Mouse (Mus musculus): Measurements from ENCODE around the gene Fgfr3.
A peak's percentile ranks its signal among the peaks of the same experiment; 100 is the strongest.

The Fgfr3 gene

DNA sequence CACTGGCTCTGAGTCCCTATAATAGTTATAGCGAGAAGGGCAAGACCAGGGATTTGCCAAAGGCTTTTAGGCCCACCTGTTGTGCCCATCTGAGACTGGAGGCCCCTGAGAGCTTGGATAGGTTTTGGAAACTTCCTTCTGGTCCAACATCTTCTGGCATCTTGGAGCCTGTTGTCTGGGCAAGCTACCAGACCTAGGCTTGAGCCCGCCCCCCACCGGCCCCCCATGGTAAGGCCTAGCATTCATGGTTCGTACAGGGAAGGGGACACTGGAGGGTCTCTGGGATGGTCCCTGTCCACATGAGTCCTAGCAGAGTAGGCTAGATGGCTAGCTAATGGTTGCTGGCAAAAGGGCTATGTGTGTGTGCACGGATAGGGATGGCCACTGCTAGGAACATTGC, 22.8 kb upstream of the Fgfr3 start:
- DNase-seq, result no peak

DNA sequence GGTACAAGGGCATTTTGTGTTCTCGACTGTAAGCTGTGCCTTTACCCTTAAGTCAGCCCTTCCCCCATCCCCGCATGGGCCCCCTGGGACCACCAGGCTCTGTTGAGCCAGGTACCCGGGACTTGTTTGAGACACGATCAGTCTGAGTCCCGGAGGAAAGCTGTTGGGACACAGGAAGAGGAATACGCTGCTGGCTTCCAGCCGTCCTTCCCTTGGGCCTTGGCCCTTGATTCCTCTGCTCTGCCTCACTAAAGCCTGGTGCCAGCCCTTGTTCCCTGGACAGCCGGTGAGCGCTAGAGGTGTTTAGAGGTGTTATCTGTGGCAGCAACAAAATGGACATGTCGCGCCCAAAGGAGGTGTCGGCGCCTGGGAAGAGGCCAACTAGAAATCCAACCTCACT, 21.5 kb upstream of the Fgfr3 start:
- DNase-seq, result no peak

DNA sequence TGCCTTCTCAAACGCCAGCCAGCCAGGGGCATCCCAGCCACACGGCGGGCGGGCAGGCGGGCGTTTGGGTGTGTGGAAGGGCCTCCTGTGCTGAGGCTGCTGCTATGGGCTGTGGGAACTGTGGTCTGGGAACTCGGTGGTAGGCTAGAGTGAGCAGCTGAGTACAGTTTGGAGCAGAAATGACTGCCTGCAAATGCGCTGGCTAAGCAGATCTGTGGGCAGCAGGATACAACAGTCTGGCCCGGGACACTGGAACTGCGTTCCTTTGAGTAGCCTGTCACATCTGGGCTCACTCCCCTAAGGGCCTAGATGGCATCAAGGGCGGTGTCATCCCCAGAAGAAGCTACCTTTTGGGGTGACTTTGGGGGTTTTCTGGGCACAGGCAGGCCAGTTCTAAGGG, 19.6 kb upstream of the Fgfr3 start:
- DNase-seq, result no peak

DNA sequence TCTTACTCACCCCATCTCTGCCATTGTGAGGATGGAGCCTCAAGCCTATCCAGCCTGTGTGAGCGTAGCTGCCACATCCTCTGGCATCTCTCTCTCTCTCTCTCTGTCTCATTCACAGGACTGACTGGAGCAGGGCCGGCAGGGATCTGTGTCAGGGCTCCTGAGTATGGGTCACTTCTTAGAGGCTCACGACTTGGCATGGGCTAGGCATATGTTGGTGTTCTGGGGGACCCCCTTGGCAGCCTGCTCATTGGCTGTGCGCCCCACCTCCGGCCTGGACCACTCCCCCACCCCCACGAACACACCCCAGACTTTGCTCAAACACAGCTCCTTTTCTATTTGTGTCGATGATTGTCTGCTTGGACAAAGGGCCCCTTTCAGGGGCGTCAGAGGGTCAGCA, 17.5 kb upstream of the Fgfr3 start:
- DNase-seq, result no peak

DNA sequence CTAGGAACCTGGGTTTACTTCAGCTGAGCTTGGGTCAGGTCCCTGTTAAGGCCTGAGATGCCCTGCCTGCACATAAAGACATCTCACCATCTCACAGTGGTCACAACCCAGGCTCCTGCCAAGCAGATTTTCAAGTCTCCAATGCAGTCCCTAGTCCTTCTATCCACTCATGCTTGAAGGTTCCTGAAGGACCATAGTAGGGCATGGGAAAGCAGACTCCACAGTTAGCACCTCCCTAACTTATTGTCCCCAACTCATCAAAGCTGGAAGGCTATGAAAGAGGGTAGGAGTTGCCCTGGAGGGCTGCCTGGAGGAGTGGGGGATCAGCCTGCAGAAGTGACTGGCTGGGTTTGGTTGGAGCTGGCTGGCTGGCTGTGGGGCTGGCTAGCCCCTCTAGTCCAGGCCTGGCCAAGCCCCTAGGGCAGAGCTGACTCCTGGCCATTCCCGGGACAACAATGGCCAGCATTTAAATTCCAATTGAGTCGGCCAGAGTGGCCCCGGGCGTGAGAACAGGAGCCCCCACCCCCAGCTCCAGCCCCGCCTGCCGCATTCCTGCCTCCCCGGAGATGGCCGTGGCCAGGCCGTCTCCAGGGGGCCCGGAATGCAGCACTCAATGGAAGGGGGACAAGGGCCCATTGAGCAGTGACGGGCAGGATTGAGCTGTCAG, 16.4 kb upstream of the Fgfr3 start:
- peak; percentile 29 for DNase-seq

DNA sequence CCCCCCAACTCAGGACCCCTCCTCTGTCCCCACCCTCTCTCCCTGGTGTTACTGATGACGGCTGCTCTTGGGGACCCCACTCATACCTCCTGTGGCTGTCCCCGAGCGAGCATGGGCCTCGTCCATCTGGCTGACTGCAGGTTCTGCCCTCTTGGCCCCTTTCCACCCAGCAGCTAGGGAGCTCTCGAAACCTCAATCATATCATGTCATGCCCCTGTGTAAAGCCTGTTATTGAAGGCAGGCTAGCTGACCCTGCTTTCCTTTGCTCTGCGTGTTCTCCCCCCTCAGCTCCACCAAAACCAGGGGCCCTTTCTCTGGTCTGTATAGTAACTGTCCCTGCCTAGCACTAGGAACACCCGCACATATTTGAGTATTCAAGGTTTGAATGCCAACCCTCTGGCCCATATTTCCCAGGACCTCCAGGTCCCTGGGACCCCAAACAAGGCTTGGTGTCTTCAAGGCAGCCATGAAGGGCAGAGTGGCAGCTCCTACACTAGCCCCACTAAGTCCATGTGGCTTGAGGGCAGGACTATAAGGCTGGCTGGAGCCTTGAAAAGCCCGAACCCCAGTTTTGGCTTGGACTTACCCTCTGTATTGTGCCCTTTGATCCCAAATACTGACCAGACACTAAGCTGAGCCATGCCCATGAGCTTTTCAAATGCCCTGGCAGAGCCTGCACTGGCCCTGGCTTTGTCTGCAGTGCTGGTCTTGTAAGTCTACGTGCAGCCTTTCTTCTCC, 15.7 kb upstream of the Fgfr3 start:
- peak; percentile 21 for DNase-seq

DNA sequence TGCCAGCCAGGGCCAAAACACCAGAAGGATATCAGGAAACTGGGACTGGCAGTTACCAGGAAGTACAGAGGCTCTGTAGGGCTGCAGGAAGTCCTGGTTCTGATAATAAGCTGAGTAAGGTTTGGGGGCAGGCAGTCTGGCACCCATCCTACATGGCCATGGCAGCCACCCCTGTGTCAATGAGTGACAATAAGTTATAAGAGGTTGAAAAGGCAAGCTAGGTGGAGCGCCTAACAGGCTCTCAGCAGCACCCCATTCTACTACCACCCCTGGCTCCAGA, 15.2 kb upstream of the Fgfr3 start:
- DNase-seq, result no peak

DNA sequence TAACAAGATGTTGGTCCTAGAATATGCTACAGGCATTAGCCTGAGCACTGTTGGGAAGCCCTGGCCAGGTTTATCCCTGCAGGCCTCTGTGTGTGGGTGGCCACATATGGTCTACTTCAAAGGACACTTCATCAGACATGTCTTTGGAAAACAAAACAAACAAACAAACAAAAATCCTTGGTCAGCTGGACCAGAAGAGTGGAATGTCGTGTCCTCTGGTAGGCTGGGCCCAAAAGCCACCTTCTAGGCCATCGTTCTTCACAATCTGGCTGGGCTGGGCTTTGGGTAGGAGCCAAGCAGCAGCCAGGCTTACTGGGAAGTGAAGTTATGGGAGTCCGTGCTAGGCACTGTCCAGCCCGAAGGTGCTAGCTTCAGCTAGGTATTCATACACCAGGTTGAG, 14.3 kb upstream of the Fgfr3 start:
- no peak for DNase-seq

DNA sequence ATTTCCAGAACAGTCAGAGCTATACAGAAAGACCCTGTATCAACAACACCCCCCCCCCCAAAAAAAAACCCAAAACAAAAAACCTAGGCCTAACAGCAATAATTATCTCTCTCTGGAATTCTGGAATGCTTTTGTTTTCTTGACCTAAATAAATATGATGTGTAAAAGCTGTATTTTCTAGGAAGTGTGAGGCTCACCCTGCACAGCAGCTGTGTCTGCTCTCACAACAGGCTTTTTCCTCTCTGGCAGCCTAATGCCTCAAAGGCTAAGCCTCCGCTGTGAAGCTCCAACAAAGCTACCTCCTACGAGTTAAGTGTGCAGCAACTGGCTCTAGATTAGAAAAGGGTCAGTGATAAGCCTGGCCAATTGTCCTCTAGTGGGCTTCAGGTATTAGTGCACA, 12.4 kb upstream of the Fgfr3 start:
- no peak for DNase-seq

DNA sequence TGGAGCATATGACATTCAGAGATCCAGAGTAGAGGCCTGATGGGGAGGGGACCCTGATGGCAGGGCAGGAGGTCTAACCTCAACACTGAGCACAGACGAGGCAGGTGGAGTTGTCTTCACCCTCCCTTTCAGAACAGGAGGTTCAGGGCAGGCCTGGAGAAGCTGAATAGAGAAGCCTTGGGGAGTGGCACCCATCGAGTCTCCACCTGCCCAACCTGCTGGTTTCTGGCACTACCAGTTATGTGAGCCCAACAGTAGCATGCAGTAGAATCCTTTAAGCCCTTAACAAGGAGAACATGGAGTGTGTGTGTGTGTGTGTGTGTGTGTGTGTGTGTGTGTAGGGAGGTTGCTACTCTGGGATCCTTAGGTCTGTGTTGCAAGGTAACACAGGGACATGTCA, 8.9 kb upstream of the Fgfr3 start:
- no peak for DNase-seq

DNA sequence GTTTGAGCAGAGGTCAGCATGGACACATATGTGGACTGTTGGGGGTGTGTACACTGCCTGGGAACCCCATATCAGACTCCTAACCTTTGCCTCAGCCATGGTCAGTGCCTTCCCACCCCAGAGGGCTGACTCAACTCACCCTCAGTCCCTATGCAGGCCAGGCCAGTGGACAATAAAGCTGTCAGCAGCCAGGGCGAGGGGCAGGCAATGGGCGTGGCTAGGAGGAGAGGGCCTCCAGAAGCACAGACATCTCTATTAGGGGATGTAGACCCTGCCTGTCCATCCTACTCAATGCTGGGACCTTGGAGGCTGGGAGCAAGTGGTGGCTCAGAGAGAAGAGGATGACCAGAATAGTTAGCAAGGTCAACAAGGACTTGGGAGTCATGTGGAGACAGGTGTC, 6.3 kb upstream of the Fgfr3 start:
- DNase-seq, result no peak

DNA sequence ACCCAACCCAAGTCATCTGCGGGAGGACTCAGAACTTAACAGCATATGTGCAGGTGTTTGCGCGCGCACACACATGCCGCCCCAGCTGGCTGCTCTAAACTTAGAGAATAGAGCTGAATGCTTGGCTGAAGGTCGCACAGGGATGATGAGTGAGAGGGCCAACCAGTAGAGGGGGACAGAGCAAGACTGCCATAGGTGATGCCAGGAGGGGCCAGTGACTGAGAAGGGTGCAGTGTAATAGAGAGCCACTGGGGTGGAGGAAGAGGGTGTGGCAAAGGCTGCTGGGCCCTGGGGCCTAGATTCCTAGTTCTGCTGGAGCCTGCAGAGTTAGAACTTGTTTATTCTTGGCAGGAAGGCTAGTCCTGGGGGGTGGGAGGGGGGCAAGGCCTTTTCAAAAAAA, 5.0 kb upstream of the Fgfr3 start:
- DNase-seq, result no peak

DNA sequence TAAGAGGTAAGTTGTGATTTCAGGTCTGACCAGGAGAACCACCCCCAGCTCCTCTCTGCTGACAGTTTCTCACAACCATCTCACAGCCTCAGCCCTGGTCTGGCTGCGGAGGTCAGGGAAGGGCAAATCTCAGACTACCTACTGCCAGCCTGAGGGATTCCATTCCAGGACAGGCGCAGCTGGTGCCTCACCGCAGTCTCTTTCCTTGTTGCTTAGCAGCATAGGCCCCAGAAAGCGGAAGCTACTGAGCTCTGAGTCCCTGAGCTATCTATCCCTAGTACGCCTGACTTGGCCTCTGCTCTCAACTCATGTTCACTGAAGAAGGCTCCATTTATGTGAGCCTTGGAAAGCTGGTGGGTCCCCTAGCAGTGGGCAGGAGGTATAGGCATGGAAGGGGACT, 3.0 kb upstream of the Fgfr3 start:
- DNase-seq, result no peak

DNA sequence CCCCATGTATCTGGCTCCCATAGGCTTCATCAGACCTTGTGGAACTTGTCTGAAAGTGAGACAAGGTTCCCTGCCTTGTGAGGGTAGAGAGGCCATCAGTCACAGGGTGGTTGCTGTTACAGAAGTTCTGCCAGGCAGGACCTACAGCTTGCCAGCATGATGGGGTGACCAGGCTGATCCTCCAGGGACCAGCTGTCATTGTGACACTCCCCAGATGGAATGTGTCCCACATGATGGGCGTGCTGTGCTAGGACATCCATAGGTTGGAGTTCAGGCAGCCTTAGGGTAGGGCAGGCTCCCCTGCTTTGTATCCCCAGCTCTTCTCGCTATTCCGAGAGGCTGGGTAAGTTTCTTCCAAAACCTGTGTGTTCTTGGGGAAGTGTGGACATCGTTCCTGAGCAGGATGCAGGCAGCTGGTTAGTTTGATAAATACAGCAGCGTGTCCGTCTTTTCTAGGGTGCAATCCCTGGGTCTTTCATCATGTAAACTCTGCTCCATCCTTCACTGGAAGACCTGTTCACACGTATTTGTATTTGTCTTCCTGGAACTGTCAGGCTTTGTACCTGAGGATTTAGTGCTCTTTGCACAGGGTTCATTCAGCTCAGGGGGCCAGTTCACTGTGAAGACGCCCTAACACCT, 503 bp upstream of the Fgfr3 start:
- DNase-seq, result no peak

DNA sequence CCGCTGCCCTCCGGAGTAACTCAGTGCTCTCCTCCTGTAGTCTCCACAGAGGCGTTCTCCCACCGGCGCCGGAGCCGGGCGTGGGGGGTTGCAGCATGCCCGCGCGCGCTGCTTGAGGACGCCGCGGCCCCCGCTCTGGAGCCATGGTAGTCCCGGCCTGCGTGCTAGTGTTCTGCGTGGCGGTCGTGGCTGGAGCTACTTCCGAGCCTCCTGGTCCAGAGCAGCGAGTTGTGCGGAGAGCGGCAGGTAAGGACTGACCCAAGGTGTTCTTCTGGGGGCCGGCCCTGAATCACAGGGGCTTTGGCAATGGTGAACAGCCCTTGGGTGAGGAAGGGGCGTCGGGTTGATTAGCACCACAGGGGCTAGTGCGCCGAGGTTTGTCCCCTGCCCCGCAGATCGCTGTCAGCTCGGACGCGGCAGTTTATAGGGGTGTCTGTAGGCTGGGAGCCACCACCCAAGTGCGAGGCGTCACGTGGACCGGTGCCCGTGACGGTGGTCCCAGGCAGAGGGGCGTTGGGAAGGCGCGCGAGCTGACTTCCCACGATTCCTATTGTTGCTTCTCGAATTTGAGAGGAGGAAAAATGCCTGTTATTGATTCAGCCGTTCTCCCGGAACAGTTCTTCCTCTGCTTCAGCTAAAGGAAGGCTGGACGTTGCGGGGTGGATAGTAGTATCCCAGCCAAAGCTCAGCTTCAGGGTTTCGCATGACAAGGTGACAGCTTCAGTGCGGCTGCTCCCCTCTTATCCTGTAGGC, 968 bp downstream of the Fgfr3 start:
- DNase-seq, result no peak

DNA sequence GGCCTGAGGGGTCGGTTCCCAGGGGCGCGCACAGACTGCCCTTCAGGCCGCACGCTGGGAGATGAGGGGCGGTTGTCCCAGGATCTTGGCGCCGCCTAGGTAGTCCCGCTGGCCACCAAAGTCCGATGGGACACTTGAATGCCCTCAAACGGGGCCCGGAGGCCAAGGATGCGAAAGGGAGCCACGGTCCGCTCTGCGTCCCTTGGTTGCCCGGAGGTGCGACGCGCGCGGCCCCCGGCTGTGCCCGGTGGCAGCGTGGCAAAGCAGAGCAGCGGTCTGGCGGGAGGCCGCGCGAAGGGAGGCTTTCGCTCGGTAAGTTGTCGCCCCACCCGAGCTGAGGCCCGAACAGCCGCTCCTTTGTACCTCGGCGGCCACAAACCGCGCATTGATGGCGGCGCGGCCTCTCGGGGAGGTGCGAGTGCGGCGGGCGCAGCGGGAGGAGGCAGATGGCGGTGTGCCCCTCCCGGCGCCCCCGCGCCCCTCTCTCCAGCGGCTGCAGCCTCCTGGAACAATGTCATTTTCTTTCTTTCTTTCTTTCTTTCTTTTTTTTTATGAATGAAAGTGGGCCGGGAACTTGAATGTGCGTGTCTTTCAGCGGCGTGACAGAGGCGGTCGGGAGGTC, 1.7 kb downstream of the Fgfr3 start:
- DNase-seq, result no peak

DNA sequence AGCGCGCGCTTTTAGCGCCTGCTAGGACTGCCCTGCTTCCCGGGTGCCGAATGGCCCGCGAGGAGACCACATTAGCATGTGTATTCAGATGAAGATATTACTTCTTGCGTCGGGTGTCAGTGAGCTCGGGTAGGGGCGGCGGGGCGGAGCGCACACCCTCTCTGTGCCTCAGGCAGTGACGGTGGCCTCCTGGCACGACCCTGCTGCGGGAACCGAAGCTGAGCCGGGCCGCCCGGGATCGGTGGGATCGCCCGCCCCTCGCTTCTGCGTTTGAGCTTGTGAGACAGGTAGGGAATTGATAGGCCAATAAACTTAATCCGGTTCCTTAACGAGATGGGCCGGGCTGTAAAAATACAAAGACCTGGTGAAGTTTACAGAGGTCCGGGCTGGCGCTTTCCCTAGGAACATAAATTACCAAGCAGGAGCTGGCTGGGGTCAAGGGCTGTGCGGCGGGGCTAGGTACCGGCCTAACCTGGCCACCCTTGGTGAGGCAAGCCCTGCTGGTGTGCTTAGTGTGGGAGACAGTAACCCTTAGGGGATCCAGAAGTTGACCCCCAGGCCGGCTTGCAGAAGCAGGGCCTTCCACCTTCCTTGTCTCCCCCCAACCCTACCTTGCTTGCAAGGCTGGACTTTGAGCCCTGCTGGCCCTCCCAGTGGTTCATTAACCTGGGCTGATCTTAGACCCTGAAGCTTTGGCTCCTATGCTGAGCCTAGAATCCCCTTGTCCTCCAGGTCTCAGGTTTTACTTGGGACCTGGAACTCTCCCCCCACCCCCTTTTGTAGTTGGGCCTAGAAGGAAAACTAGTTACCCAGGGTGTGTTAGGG, 2.4 kb downstream of the Fgfr3 start:
- no peak for DNase-seq

DNA sequence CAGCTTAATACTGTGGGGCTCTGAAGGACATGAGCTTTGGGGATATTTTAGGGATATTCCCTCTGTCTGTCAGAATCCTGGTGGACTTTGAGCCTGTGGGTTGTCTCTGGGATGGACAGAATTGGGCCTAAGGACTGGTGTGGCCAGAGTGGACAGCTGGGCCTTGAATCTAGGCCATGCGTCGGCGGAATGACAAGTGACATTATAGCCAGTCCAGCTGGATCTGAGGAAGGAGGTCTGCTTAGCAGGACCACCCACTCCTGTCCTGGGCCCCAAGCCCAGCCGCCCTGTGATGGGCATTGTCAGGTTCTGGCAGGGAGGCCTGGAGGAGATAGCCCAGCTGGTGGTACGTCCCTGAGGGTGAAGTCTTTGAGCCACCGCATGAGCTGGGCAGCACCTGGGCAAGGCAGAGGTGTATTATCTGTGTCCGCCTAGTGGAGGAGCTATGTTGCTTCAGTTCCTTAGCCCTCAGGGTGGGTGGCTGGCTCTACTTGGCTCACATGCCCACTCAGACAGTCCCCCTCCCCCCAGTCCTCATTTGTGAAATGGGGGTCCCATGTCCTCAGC, 4.7 kb downstream of the Fgfr3 start:
- DNase-seq, result peak; percentile 30

DNA sequence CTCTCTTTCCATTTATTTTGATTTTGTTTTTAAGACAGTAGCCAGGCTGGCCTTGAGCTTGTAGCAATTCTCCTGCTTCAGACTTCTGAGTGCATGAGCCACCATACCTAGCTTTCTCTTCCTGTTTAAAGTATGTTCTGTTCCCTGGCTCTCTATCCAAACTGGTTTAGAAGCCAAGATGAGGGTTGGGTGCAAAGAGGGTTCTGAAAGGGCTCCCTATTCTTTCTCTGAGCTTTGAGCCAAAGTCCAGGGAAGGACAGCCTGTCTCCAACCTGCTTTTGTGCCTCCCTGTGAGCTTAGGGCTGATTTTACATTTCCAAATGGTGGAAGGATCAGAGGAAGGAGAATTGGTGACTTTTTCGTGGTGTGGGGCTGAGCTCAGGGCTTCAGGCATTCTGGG, 5.4 kb downstream of the Fgfr3 start:
- DNase-seq, result no peak

DNA sequence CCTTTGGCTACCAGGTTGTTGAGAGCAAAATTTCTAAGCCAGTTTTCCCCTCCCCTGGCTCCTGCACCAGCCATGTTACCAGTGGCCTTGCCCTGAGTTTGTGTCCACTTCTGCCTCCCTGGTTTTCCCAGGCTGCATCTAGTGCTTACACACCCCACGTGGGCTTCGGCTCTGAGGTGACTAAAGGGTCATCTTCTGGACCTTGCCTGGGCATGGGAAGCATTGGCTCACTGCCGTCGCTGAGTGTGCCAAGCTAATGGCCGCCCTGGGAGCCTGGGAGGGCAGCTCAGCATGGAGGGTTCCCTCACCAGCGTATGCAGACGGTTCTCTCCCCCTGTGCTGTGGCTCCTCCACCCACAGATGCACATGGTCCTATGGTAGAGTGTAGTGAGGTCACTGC, 7.4 kb downstream of the Fgfr3 start:
- DNase-seq, result no peak

DNA sequence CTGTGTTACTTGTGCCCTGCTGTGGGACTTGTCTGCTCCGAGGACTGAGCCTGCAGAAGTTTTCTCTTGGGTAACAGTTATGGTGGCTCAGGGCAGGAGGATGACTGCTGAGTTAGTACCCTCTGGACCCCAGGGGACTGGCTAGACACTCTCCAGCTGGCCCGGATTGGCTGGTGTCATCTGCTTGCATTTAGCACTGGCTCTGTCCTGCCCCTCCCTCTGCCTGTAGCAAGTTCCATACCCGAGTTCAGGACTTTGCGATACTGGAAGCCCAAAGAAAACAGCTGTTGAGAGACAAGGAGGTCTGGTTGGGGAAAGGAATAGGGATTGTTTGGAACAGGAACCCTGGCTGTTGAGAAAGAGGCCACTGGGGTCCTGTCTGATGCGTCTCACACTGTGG, 9.0 kb downstream of the Fgfr3 start:
- DNase-seq, result no peak

DNA sequence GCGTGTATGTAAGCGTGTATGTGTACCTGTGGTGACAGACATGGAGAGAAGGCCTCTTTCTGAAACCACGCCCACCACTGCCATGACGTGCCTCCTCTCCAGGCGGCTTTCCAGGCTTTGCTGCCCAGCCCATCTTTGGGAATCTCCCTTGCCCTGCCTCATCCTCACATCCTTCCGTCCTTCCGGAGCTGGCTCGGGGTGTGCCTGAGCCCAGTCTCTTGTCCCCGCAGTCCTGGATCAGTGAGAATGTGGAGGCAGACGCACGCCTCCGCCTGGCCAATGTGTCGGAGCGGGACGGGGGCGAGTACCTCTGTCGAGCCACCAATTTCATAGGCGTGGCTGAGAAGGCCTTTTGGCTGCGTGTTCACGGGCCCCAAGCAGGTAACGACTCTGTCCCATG, 9.6 kb downstream of the Fgfr3 start:
- no peak for DNase-seq

Measured in cerebellum, adult 9-10 months (tissue).